Mouse (Mus musculus) CH12.LX (cell line): ENCODE measurements at regions not wholly inside any gene's neighbourhood (a gene's known extent, or its start where the extent isn't known, plus 50 kb on each side); places are given as distances from the start of the nearest gene placed in this dataset.

Experiments
- DNase-seq: peaks from one replicate; pipeline ENCODE4 v3.0.0-alpha.2; 2013; ENCODE audit errors: extremely low read depth
- H3K27ac ChIP-seq: 2 replicates; pipeline ENCODE4 v1.5.1; 2012; ENCODE audit warnings: low read depth, mild to moderate bottlenecking, control low read depth, moderate library complexity; ENCODE audit not compliant: insufficient read depth
- H3K27me3 ChIP-seq: replicated peaks from 2 replicates; pipeline ENCODE3; 2012; ENCODE audit warnings: inconsistent platforms
- H3K36me3 ChIP-seq, 2 experiments: replicated peaks in 1 of 2; 2 replicates each; pipeline versions ENCODE3 to v1.6.1; 2012; ENCODE audit warnings: inconsistent platforms in 1 of 2, low read length in 1 of 2, mild to moderate bottlenecking in 1 of 2, mixed read lengths in 1 of 2, moderate library complexity in 1 of 2; ENCODE audit not compliant: control insufficient read depth in 1 of 2, insufficient read depth in 1 of 2
- H3K4me1 ChIP-seq, 2 experiments: 2 replicates each; pipeline ENCODE4 v1.6.1; 2012; ENCODE audit warnings: inconsistent platforms in 1 of 2, moderate library complexity in 1 of 2; ENCODE audit not compliant: insufficient read depth in 2 of 2, control insufficient read depth in 1 of 2
- H3K4me2 ChIP-seq: 2 replicates; pipeline ENCODE4 v1.6.1; 2012; ENCODE audit warnings: low read depth, mild to moderate bottlenecking, control low read depth; ENCODE audit not compliant: poor library complexity, insufficient read depth, severe bottlenecking
- H3K4me3 ChIP-seq, 3 experiments: fragments of 150-350 bp in 1 of 3; sonication (generic) in 1 of 3; replicated peaks in 1 of 3; 2 replicates each; pipeline versions ENCODE3 to v1.5.1; 2011 to 2012; ENCODE audit warnings: low read depth in 2 of 3, low read length in 2 of 3, mild to moderate bottlenecking in 2 of 3, moderate library complexity in 2 of 3, control low read depth in 1 of 3, improper control_type of control experiment in 1 of 3, inconsistent platforms in 1 of 3, mixed read lengths in 1 of 3; ENCODE audit not compliant: poor library complexity in 1 of 3
- H3K79me2 ChIP-seq: replicated peaks from 2 replicates; pipeline ENCODE4 v1.6.1; 2012; ENCODE audit warnings: mild to moderate bottlenecking, moderate library complexity; ENCODE audit not compliant: control insufficient read depth, poor library complexity, insufficient read depth, severe bottlenecking; ENCODE audit errors: extremely low read depth
- H3K9ac ChIP-seq: 2 replicates; pipeline ENCODE4 v1.6.1; 2012; ENCODE audit warnings: low read depth, mild to moderate bottlenecking, control low read depth, moderate library complexity; ENCODE audit not compliant: insufficient read depth
- H3K9me3 ChIP-seq: replicated peaks from 2 replicates; pipeline ENCODE3; 2012; ENCODE audit warnings: low read length, inconsistent platforms, mixed read lengths
- BHLHE40 ChIP-seq: IDR thresholded peaks from 2 replicates; pipeline ENCODE4 v1.6.1; 2011; ENCODE audit warnings: mild to moderate bottlenecking, low read depth, low read length, improper control_type of control experiment
- CHD1 ChIP-seq: IDR thresholded peaks from 2 replicates; pipeline ENCODE4 v1.6.1; 2012; ENCODE audit warnings: low read depth, low read length, improper control_type of control experiment, inconsistent platforms
- CHD2 ChIP-seq: IDR thresholded peaks from 2 replicates; pipeline ENCODE4 v1.6.1; 2011; ENCODE audit warnings: low read length, improper control_type of control experiment
- CTCF ChIP-seq, 2 experiments: IDR thresholded peaks in 1 of 2; conservative IDR thresholded peaks in 1 of 2; 2 replicates each; pipeline ENCODE4 v1.5.1; 2011 to 2012; ENCODE audit warnings: low read depth in 2 of 2, low read length in 2 of 2, improper control_type of control experiment in 1 of 2, inconsistent platforms in 1 of 2, mild to moderate bottlenecking in 1 of 2, moderate library complexity in 1 of 2
- E2F4 ChIP-seq: IDR thresholded peaks from 2 replicates; pipeline ENCODE4 v1.6.1; 2011; ENCODE audit warnings: low read depth, low read length, improper control_type of control experiment; ENCODE audit not compliant: insufficient replicate concordance
- ELF1 ChIP-seq: IDR thresholded peaks from 2 replicates; pipeline ENCODE4 v1.6.1; 2014; ENCODE audit warnings: low read depth, mild to moderate bottlenecking, inconsistent platforms, low read length, improper control_type of control experiment
- EP300 ChIP-seq: IDR thresholded peaks from 2 replicates; pipeline ENCODE4 v1.6.1; 2011; ENCODE audit warnings: low read length, improper control_type of control experiment
- GABPA ChIP-seq: IDR thresholded peaks from 2 replicates; pipeline ENCODE4 v1.6.1; 2012; ENCODE audit warnings: low read depth, low read length, improper control_type of control experiment, inconsistent platforms; ENCODE audit not compliant: insufficient replicate concordance
- MAZ ChIP-seq: IDR thresholded peaks from 2 replicates; pipeline ENCODE4 v1.6.1; 2012; ENCODE audit warnings: low read depth, mild to moderate bottlenecking, inconsistent platforms, low read length, improper control_type of control experiment, moderate library complexity
- MXI1 ChIP-seq: IDR thresholded peaks from 2 replicates; pipeline ENCODE4 v1.6.1; 2011; ENCODE audit warnings: mild to moderate bottlenecking, low read depth, low read length, improper control_type of control experiment
- NELFE ChIP-seq: IDR thresholded peaks from 2 replicates; pipeline ENCODE4 v1.6.1; 2011; ENCODE audit warnings: low read depth, low read length, improper control_type of control experiment
- NRF1 ChIP-seq: IDR thresholded peaks from 2 replicates; pipeline ENCODE4 v1.6.1; 2014; ENCODE audit warnings: low read depth, mild to moderate bottlenecking, inconsistent platforms, low read length, improper control_type of control experiment, moderate library complexity
- PAX5 ChIP-seq: IDR thresholded peaks from 2 replicates; pipeline ENCODE4 v1.6.1; 2012; ENCODE audit warnings: low read length, inconsistent platforms, mixed read lengths
- POLR2A ChIP-seq: IDR thresholded peaks from 2 replicates; pipeline ENCODE4 v1.6.1; 2011; ENCODE audit warnings: low read depth, mild to moderate bottlenecking, improper control_type of control experiment, low read length
- RAD21 ChIP-seq: IDR thresholded peaks from 2 replicates; pipeline ENCODE4 v1.6.1; 2011; ENCODE audit warnings: low read depth, mild to moderate bottlenecking, low read length, improper control_type of control experiment, moderate library complexity
- RCOR1 ChIP-seq: conservative IDR thresholded peaks from 2 replicates; pipeline ENCODE4 v1.6.1; 2012; ENCODE audit warnings: low read depth, mild to moderate bottlenecking, inconsistent platforms, low read length, improper control_type of control experiment
- SMC3 ChIP-seq: IDR thresholded peaks from 2 replicates; pipeline ENCODE4 v1.6.1; 2011; ENCODE audit warnings: low read depth, low read length, improper control_type of control experiment
- USF1 ChIP-seq: IDR thresholded peaks from 2 replicates; pipeline ENCODE4 v1.6.1; 2014; ENCODE audit warnings: low read depth, mild to moderate bottlenecking, inconsistent platforms, low read length, improper control_type of control experiment
- USF2 ChIP-seq: conservative IDR thresholded peaks from 2 replicates; pipeline ENCODE4 v1.6.1; 2011; ENCODE audit warnings: low read depth, low read length, improper control_type of control experiment
- ZC3H11A ChIP-seq: IDR thresholded peaks from 2 replicates; pipeline ENCODE4 v1.6.1; 2012; ENCODE audit warnings: low read depth, mild to moderate bottlenecking, inconsistent platforms, low read length, improper control_type of control experiment
- dilution Hi-C: fragments of 300-500 bp; cut with MboI; formaldehyde crosslinking; loops from 2 replicates; pipeline ENCODE4 v1.14.3; 2020; ENCODE audit warnings: low sequenced_read_pairs; ENCODE audit not compliant: extremely low pct_unique_long_range_greater_than_20kb, extremely low pct_ligation_motif_present
- in situ Hi-C: fragments of 300-500 bp; cut with MboI; formaldehyde crosslinking; loops from 3 replicates; pipeline ENCODE4 v1.14.3; 2019; ENCODE audit warnings: low sequenced_read_pairs, low pct_ligation_motif_present, low pct_unique_long_range_greater_than_20kb, mixed read lengths

DNA sequence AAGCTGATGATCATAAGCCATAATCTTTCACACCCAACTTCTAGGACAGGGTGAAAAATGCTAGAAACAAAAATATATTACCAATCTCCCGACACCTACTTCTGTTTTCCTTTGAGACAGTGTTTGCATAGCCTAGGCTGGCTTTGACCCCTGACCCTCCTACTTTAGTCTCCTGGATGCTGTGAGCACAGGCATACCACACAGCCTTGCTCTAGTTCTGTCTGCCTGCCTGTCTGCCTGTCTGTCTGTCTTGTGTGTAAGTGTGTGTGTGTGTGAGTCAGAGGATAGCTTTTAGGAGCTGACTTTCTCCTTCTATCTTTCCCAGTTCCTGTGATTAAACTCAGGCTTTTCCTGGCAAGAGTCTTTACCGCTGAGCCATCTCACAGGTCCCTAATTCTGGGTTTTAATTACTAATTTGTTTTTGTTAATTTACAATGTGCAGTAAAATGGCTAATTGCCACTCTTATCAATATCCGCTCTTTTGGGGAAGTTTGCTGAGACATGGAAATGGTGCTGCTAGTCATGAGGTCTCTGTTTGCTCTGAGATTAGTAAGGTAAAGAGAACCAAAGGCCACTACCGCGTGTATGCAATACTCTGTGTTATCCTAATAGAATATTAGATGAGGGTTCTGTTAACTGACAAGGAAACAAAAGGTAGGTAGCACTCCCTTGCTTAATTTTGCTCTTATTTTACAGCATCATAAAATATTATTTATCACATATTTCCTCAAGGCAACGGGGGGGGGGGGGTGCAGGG is 423.3 kb downstream of the Zfp704 start:
- Histone ChIP-seq H3K79me2 (no peaks in the 10 kb centered on the region), H3K4me3 (no peak overlapping the region), H3K27me3 (no peaks in the 10 kb centered on the region), H3K36me3 (no peaks in the 10 kb centered on the region), H3K9ac (no peak overlapping the region), H3K4me2 (no peak overlapping the region), H3K4me1 (no peaks in the 10 kb centered on the region), H3K9me3 (no peaks in the 10 kb centered on the region), H3K27ac (no peak overlapping the region)
- no peak for DNase-seq
- TF ChIP-seq NELFE = no peak
- no peak for TF ChIP-seq USF1
- no peak for TF ChIP-seq E2F4
- TF ChIP-seq EP300 = no peak
- no peak for TF ChIP-seq ZC3H11A
- TF ChIP-seq PAX5 = no peak
- TF ChIP-seq SMC3 = no peak
- TF ChIP-seq ELF1 = no peak
- TF ChIP-seq NRF1 = no peak
- no peak for TF ChIP-seq MXI1
- TF ChIP-seq CHD2 = no peak
- in situ Hi-C loops (no loop called here), dilution Hi-C loops (no loop called here)

DNA sequence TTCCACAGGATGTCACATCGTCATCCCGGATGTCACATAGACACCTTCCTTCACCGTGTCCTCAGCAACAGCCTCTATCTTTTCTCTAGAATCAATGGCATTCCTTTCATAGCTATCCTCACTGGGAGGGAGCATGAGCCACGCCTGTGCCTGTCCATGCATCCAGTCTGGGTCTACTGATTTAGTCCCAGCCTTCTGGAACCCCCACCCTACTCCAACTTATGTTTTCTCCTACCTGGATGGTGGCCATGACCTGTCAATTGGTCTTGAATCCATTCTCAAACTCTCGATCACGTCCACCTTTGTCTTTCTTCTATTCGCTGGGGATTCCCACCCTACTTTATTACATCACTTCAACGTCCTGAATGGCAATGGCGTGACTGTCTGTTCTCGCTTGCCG is 428.3 kb downstream of the Zfp704 start:
- no peak overlapping the region for H3K4me3 ChIP-seq
- no peak for DNase-seq
- in situ Hi-C loops = no loop called here
- H3K9ac ChIP-seq = no peak overlapping the region
- dilution Hi-C loops = no loop called here
- no peaks in the 10 kb centered on the region for H3K27me3 ChIP-seq
- no peaks in the 10 kb centered on the region for H3K36me3 ChIP-seq
- no peaks in the 10 kb centered on the region for H3K79me2 ChIP-seq
- no peak overlapping the region for H3K27ac ChIP-seq
- no peak overlapping the region for H3K4me2 ChIP-seq
- no peaks in the 10 kb centered on the region for H3K4me1 ChIP-seq
- H3K9me3 ChIP-seq = no peaks in the 10 kb centered on the region
- TF ChIP-seq CHD1 (no peak), ELF1 (no peak), MXI1 (no peak), SMC3 (no peak), CHD2 (no peak), BHLHE40 (no peak), USF2 (no peak), MAZ (no peak), RCOR1 (no peak), CTCF (conservative IDR thresholded peaks at IDR 0.05 in 1 of 2, IDR thresholded peaks at IDR 0.05 in 1 of 2; ENCODE audit: low read depth in 2 of 2, low read length in 2 of 2) (no peak), RAD21 (no peak), GABPA (no peak), POLR2A (no peak)
